Mouse (Mus musculus): ENCODE measurements around the gene Twf2.

- TF ChIP-seq CTCF (IDR thresholded peaks at IDR 0.05; ENCODE audit: low read depth, low read length) (no peak), POLR2A (IDR thresholded peaks at IDR 0.05; ENCODE audit: insufficient read depth, low read length) (no peak)
Observed at GRCm38 (mm10) chr9:106250245-106250644, 47.3 kb downstream of the Twf2 start.

All from ES-Bruce4 (cell line).